Mouse (Mus musculus) forebrain, embryonic 10.5 days (tissue): Measurements from ENCODE around the gene Nek6. TPM values are rescaled to one million over a fixed set of nuclear protein-coding genes. Genes with fewer than 3 reads are reported as not detected.

ENCODE experiments used
- DNase-seq: peaks from one replicate; pipeline ENCODE4 v3.0.0-alpha.2; 2017; ENCODE audit warnings: low spot score; ENCODE audit errors: extremely low spot score
- H3K27ac ChIP-seq: fragments of 300-500 bp; sonication (generic); 2 replicates; pipeline ENCODE4 v1.5.1; 2016; ENCODE audit warnings: mild to moderate bottlenecking
- H3K27me3 ChIP-seq: fragments of 300-500 bp; sonication (generic); 2 replicates; pipeline ENCODE4 v1.6.1; 2016; ENCODE audit warnings: mild to moderate bottlenecking; ENCODE audit not compliant: poor library complexity, severe bottlenecking
- H3K36me3 ChIP-seq: fragments of 300-500 bp; sonication (generic); replicated peaks from 2 replicates; pipeline ENCODE4 v1.6.1; 2016; ENCODE audit warnings: mild to moderate bottlenecking, moderate library complexity
- H3K4me1 ChIP-seq: fragments of 300-500 bp; sonication (generic); 2 replicates; pipeline ENCODE4 v1.6.1; 2016
- H3K4me3 ChIP-seq: fragments of 300-500 bp; sonication (generic); 2 replicates; pipeline ENCODE4 v1.5.1; 2016; ENCODE audit warnings: mild to moderate bottlenecking, moderate library complexity
- H3K9me3 ChIP-seq: fragments of 300-500 bp; sonication (generic); 2 replicates; pipeline ENCODE4 v1.6.1; 2016; ENCODE audit warnings: mild to moderate bottlenecking, moderate library complexity
- WGBS: fragments of 180-500 bp; shearing (Covaris S2); methylation state at CpG from one replicate; pipeline ENCODE4 v1.1.7; 2016; 5-methylcytosine and 5-hydroxymethylcytosine counted together
- polyA plus RNA-seq: library from polyadenylated mRNA; unstranded; fragments of >200 nt; fragmentation: Nextera tagmentation; extraction: Ambion mirVana; gene quantifications from 2 replicates; pipeline ENCODE4 v1.2.1, GENCODE M21; 2016

Nek6 gene
- polyA plus RNA-seq, 1 experiment from 2014 or later: 120 TPM

- Histone ChIP-seq H3K27me3 (no peaks in the 10 kb centered on the region), H3K27ac (no peak overlapping the region), H3K36me3 (no peaks in the 10 kb centered on the region), H3K9me3 (no peaks in the 10 kb centered on the region; the same call in 1 of the 2 replicates), H3K4me1 (0 out of 2 replicates have a peak, but pooled peaks cover 5% of the 10 kb centered on the region), H3K4me3 (no peak overlapping the region)
- 87% methylated on average over 11 of the region's 11 CpGs for WGBS
- DNase-seq: no peak
Observed at GRCm38 (mm10) chr2:38484556-38484955, 26.9 kb upstream of the Nek6 start.

GRCm38 (mm10) chr2:38485409-38485808, 26.0 kb upstream of the Nek6 start:
- DNase-seq: no peak
- Histone ChIP-seq H3K4me1 (0 out of 2 replicates have a peak, but pooled peaks cover 5% of the 10 kb centered on the region), H3K36me3 (no peaks in the 10 kb centered on the region), H3K27me3 (no peaks in the 10 kb centered on the region), H3K9me3 (no peaks in the 10 kb centered on the region; the same call in 1 of the 2 replicates), H3K27ac (no peak overlapping the region), H3K4me3 (no peak overlapping the region)
- 91% methylated on average over 3 of the region's 3 CpGs for WGBS

GRCm38 (mm10) chr2:38485957-38486931, 25.2 kb upstream of the Nek6 start:
- Histone ChIP-seq H3K27me3 (no peaks in the 10 kb centered on the region), H3K4me1 (0 out of 2 replicates have a peak, but pooled peaks cover 5% of the 10 kb centered on the region), H3K4me3 (no peak overlapping the region), H3K36me3 (no peaks in the 10 kb centered on the region), H3K9me3 (no peaks in the 10 kb centered on the region; the same call in 1 of the 2 replicates), H3K27ac (peak overlapping the region; percentile 45; the same call in 1 of the 2 replicates)
- 79% methylated on average over 6 of the region's 6 CpGs for WGBS
- no peak for DNase-seq

- no peak for DNase-seq
- Histone ChIP-seq H3K36me3 (no peaks in the 10 kb centered on the region), H3K4me3 (no peak overlapping the region), H3K27me3 (no peaks in the 10 kb centered on the region), H3K27ac (no peak overlapping the region), H3K9me3 (no peaks in the 10 kb centered on the region), H3K4me1 (peaks cover 19% of the 10 kb centered on the region)
Observed at GRCm38 (mm10) chr2:38497594-38497993, 13.8 kb upstream of the Nek6 start.

GRCm38 (mm10) chr2:38501606-38502005, 9.8 kb upstream of the Nek6 start:
- Histone ChIP-seq H3K27me3 (no peaks in the 10 kb centered on the region), H3K9me3 (no peaks in the 10 kb centered on the region), H3K36me3 (no peaks in the 10 kb centered on the region), H3K4me3 (no peak overlapping the region), H3K27ac (peak overlapping the region; percentile 64), H3K4me1 (peaks cover 19% of the 10 kb centered on the region)
- WGBS: 9% methylated on average over 1 of the region's 1 CpGs
- no peak for DNase-seq

- 72% methylated on average over 6 of the region's 6 CpGs for WGBS
- Histone ChIP-seq H3K9me3 (no peaks in the 10 kb centered on the region), H3K27me3 (no peaks in the 10 kb centered on the region), H3K4me1 (peaks cover 19% of the 10 kb centered on the region), H3K27ac (peak overlapping the region; percentile 64; the same call in 1 of the 2 replicates), H3K36me3 (no peaks in the 10 kb centered on the region), H3K4me3 (no peak overlapping the region)
- no peak for DNase-seq
Observed at GRCm38 (mm10) chr2:38502123-38502522, 9.3 kb upstream of the Nek6 start.

GRCm38 (mm10) chr2:38502747-38503146, 8.7 kb upstream of the Nek6 start:
- Histone ChIP-seq H3K27me3 (no peaks in the 10 kb centered on the region), H3K36me3 (no peaks in the 10 kb centered on the region), H3K27ac (no peak overlapping the region), H3K4me3 (no peak overlapping the region), H3K4me1 (peaks cover 19% of the 10 kb centered on the region), H3K9me3 (no peaks in the 10 kb centered on the region)
- no peak for DNase-seq
- 91% methylated on average over 3 of the region's 3 CpGs for WGBS

GRCm38 (mm10) chr2:38504311-38504710, 7.1 kb upstream of the Nek6 start:
- WGBS: 81% methylated on average over 6 of the region's 6 CpGs
- DNase-seq: no peak
- no peaks in the 10 kb centered on the region for H3K27me3 ChIP-seq
- H3K4me1 ChIP-seq: peaks cover 26% of the 10 kb centered on the region
- H3K9me3 ChIP-seq: no peaks in the 10 kb centered on the region
- H3K36me3 ChIP-seq: no peaks in the 10 kb centered on the region
- no peak overlapping the region for H3K27ac ChIP-seq
- H3K4me3 ChIP-seq: no peak overlapping the region

GRCm38 (mm10) chr2:38507181-38507580, 4.3 kb upstream of the Nek6 start:
- DNase-seq: no peak
- no peak overlapping the region for H3K27ac ChIP-seq
- no peaks in the 10 kb centered on the region for H3K27me3 ChIP-seq
- H3K4me1 ChIP-seq: peaks cover 22% of the 10 kb centered on the region
- H3K4me3 ChIP-seq: no peak overlapping the region
- H3K36me3 ChIP-seq: no peaks in the 10 kb centered on the region
- no peaks in the 10 kb centered on the region for H3K9me3 ChIP-seq
- WGBS: 88% methylated on average over 1 of the region's 1 CpGs

- no peaks in the 10 kb centered on the region for H3K36me3 ChIP-seq
- no peaks in the 10 kb centered on the region for H3K27me3 ChIP-seq
- H3K27ac ChIP-seq: 0 out of 2 replicates have a peak overlapping the region, but pooled peaks have one; percentile 15
- no peak for DNase-seq
- 88% methylated on average over 7 of the region's 7 CpGs for WGBS
- H3K4me1 ChIP-seq: peaks cover 39% of the 10 kb centered on the region
- no peak overlapping the region for H3K4me3 ChIP-seq
- no peaks in the 10 kb centered on the region for H3K9me3 ChIP-seq
Observed at GRCm38 (mm10) chr2:38509004-38509719, 2.3 kb upstream of the Nek6 start.

- WGBS: 89% methylated on average over 1 of the region's 1 CpGs
- H3K27me3 ChIP-seq: no peaks in the 10 kb centered on the region
- H3K9me3 ChIP-seq: no peaks in the 10 kb centered on the region
- DNase-seq: no peak
- H3K4me1 ChIP-seq: peaks cover 49% of the 10 kb centered on the region
- H3K4me3 ChIP-seq: no peak overlapping the region
- H3K27ac ChIP-seq: no peak overlapping the region
- no peaks in the 10 kb centered on the region for H3K36me3 ChIP-seq
Observed at GRCm38 (mm10) chr2:38510120-38510519, 1.3 kb upstream of the Nek6 start.

GRCm38 (mm10) chr2:38512308-38513182, 1.1 kb downstream of the Nek6 start:
- no peaks in the 10 kb centered on the region for H3K9me3 ChIP-seq
- WGBS: 12% methylated on average over 16 of the region's 16 CpGs
- peaks cover 69% of the 10 kb centered on the region for H3K4me1 ChIP-seq
- peaks cover 9% of the 10 kb centered on the region for H3K36me3 ChIP-seq
- H3K27me3 ChIP-seq: no peaks in the 10 kb centered on the region
- peak overlapping the region; percentile 92 for H3K4me3 ChIP-seq
- DNase-seq: no peak
- peak overlapping the region; percentile 98 for H3K27ac ChIP-seq
